Mouse (Mus musculus): ENCODE results near the gene Fam229a.
A peak's percentile ranks its signal among the peaks of the same experiment; 100 is the strongest.
"Not testable (repeated sequence)": the region's sequence is repeated elsewhere in the genome, so short reads cannot be mapped to it uniquely, and the experiment has no call there.

The Fam229a gene

DNA sequence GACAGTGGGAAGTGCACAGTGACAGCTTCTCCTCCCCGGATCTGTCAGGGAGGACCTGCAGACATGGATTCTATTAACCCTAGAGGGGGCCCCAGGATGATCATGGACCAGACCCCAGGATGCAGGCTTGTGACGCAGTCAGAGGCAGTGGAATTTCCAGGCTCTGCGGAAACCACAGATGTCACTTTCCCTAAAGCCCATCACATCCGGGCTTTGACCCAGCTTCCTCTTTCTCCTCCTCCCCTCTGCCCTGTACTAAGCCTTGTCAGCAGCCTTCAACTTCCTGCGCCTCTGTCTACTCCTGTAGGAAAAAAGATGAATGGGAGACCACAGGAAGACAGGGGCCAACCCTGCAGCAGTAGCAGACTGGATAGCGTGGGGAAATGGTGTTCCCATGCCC is 5.6 kb downstream of the Fam229a start:
- no peak for DNase-seq

DNA sequence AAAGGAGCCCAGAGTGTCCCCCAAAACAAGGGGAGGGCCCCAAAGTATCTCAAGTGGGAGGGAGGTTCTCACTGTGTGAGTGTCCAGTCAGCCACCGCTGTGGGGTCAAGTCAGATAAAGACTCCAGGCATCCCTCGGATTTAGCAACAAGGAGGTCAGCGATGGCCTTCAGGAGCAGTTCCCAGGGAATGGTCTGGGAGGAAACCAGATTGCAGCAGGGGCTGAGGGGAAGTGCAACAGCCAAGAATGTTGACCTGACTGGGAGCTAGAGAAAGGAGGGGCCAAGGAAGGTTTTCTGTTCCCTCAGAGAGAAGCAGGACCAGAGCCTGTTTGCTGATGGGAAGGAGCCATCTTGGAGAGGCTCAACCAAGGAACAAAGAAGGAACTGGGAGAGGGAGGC is 8.0 kb downstream of the Fam229a start:
- DNase-seq, result no peak

DNA sequence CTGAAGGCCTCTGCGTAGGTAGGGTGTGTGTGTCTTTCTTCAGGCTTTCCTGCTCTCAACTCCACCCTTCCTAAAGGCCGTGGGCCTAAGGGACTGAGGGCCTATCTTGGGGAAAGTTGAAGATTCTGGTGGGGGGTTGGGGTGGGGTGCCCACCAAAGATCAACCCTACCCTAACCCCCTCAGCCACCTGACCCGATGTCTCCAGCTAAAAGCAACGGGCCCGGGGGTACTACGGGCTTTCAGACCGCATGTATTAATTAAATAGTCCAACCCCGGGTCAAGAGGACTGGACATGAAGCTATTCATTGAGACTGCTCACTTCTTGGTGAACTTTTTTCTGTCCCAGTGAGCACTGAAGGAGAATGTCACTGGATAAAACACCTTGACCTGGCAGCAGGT is 9.0 kb downstream of the Fam229a start:
- no peak for DNase-seq

DNA sequence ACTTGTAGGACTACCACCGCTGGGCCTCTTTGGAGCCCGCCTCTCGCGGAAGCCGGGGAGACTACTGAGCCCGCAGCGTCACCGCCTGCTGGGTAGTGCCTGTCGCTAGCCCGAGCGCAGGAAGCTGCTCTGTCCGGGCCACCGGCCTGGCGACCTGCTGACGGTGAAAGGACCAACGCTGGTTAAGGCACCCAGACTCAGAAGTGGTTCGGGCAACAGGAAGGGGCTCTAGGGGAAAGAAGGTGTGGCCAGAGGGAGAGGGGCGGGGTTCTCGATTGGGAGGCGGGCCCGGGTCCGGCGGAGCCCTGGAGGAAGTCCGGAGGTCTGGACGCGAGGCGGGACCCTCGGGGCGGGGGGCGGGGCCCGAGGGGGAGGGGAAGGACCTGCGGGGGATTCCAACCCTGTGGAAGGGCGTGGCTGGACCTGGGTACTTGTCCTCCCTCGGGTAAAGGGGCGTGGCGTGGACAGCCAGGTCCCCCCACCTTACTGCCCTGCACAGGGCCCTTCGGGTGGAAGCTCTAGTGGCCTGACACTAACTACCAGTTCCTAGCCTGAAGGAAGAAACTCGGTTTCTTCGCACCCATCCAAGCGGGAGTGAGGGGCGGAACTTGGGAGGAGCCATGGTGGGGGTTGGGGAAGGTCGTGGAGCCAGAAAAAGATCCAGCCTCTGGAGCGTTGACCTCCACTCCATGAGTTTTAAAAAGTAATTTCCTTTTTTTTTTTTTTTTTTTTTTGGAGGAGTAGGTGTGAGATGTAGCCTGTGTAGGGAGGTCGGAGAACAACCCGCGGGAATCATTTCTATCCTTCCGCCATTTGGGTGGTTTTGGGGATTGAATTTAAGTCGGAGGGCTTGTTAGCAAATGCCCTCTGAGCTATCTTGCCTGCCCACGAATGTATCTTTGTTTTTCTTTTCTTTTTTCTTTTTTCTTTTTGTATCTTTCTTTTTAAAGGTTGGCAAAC is 9.9 kb downstream of the Fam229a start:
- peak; percentile 40 for DNase-seq

DNA sequence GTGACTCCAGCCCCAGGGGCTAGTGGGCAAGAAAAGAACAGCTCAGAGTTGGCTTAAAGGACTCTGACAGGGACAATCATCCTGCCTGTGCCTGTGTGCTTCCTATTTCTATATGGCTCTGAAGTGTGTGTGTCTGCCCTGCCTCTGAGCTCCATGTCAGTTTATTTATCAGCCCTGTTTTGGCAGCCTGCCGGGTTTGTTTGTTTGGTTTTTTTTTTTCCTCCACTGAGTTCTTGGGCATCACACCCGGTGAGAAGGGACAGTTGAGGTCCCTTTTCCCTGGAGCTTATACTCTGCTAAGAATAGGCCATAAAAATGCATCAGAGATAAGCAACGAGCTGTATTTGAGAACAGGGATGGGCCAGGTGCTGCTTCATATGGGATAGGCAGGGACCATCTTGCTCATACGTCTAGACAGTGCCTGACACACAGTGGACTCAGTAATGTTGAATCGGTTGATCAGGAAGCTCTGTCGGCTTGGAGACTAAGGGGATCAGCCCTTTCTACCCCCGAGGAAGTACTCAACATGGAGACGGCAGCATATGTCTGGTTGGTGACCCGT is 11.4 kb downstream of the Fam229a start:
- DNase-seq, result no peak

DNA sequence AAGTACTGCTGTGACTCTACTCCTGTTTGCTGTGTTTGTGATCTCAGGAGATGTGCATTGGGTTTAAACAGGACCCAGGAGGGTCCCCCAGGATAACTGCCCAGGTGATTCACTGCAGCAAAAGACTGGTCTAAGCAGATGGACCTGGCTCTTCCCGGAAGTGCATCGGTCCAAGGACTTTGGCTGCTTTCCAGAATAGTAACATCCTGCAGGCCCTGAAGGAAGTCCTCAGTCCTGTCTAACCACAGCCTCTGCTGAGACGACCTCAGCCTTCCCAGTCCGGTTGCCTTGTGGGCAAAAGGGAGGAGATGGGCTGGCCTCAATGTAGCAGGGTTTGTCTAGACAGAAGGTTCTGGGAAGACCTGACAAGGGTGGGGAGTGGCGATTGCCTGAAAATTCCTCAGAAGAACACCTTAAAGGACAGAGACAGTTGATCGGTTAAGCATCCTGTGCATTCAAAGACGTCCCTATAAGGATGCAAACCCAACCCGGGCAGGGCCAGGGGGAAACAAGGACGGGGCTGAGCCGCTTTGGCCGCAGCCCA is 12.0 kb downstream of the Fam229a start:
- no peak for DNase-seq

DNA sequence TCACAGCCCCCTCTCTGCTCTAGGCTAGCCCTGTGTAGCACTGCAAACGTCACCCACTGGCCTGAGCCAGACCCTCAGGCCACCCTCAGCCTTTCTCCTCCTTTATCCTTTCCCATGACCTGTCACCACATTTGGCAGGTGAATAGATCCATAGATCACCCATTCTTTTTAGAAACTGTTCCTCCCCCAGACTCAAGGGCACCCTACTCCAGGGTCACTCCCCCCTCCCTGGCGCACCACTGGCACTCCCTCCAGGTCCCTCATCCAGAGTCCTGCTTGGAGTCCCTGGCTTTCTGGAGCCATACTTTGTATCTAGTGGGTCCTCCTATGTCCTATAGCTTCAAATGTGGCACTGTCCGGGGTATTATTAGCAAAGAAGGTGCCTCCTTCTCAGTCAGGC is 14.5 kb downstream of the Fam229a start:
- DNase-seq, result no peak

DNA sequence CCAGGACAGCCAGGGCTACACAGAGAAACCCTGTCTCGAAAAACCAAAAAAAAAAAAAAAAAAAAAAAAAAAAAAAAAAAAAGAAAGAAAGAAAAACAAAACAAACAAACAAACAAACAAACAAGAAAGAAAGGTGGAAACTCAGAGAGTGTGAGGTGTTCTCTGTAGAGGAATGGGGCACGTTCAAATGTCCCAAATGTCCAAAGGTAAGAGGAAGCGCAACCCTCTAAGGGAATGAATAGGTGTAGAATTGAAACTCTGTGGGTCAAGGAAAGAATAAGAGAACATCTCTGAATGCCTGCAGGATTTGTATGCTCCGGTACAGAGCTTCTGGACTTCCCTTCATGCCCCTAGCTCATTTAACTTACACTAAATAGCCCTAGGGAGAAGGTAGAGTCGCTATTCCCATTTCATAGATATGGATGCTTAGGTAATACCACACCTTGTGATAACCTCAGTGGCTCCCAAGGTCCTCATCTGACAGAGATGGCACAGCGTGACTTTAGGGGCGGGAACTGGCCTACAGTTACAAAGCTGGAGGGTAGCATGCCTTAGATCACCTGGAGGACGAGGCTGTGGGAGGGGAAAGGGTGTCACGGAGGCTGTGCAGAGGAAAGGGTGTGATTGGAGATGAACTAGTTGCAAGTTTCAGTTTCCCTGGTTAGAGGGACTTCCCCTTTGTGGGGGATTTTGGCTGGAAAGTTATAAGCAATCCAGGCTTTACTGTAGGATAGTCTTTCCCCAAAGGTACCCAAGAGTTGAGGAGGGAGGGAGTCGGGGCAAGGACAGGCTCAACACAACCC is 16.6 kb downstream of the Fam229a start:
- DNase-seq, result no peak

DNA sequence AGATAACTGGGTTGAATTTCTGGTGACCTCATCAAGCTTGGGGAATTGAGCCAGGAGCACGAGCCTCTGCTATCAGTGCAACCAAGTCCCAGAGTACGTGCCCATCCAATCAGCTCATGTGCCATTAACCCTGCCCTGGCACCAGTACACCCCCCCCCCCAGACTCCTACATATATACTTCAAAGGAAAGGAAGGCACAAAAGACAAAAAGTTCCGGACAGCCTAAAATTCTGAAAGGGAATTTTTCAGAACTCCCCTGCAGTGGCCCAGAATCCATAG is 17.2 kb downstream of the Fam229a start:
- no peak for DNase-seq

DNA sequence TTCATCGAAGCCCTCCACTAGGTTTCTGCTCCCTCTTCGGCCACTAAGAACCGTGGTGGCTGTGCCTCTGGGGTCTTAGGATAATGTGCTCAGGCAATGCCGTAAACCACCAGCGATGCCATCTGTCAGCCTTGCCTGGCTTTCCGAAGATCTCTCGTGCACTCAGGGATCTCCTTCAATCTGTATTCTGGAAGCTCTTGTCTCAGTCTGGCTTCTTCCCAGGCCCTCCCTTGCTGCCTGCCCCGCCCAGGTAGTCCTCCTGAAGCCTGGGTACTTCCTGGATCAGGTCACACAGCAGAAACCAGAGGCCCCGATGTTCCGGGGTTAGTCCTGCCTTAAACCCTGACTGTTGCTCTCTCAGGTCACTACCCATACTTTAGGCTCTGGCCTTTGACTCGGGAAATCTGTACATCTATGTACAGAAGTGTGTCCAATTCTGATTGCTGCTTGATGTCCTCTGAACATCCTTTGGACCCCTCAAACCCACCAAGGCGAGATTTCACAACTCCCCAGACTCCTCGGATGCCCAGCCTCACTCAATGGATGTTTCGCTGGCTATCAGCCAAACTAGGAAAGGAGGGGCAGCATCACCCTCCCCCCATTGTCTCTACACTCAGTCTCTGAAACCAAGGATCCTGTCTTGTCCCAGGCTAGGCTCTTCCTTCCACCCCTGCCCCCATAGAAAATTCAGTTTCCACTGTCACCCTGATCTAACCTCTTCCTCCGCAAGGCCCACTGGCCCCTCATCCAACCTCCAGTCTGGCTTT is 18.0 kb downstream of the Fam229a start:
- no peak for DNase-seq

DNA sequence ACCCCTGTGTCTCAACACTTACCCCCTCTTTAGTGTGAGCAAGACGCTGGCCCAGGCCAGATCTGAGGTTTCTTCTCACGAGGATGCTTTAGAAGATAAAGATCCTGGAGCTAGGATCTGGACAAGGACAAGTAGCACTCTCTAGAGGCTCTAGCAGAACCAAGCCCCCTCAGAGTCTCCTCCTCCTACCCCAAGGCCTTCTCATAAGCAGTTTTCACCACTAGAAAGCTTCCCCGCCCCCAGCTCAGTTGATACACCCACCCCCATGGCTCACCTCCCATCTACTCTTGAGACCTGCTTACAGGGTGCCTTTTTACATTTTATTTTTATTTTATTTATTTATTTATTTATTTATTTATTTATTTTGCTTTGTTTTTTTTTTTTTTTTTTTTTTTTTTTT is 18.7 kb downstream of the Fam229a start:
- no peak for DNase-seq

DNA sequence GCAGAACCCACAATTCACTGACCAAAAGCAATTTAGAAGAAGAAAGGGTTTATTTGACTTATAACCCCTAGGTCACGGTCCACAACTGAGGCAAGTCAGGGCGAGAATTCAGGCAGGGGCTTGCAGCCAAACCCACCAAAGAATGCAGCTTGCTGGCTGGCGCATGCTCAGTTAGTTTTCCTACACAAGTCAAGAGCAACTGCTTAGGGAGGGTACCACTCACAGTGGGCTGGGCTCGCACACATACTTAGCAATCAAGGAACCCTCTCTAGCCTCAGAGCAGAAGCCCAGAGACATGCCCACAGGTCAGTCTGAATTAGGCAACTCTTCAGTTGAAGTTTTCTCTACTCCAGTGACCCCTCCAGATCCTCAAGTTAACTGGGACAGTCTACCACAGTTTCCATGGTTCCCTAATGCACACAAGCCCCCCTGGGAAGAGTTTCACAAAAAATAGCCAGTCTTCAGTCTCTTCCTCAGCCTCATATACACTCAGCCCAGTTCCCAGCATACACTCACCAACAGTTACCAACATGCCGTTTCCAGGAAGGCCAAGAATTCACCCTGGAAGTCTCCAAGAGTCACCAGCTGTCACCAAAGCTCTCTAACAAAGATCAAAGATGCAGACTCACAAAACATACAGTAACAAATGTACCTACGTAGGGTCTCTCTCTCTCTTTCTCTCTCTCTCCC is 19.9 kb downstream of the Fam229a start:
- DNase-seq, result no peak

DNA sequence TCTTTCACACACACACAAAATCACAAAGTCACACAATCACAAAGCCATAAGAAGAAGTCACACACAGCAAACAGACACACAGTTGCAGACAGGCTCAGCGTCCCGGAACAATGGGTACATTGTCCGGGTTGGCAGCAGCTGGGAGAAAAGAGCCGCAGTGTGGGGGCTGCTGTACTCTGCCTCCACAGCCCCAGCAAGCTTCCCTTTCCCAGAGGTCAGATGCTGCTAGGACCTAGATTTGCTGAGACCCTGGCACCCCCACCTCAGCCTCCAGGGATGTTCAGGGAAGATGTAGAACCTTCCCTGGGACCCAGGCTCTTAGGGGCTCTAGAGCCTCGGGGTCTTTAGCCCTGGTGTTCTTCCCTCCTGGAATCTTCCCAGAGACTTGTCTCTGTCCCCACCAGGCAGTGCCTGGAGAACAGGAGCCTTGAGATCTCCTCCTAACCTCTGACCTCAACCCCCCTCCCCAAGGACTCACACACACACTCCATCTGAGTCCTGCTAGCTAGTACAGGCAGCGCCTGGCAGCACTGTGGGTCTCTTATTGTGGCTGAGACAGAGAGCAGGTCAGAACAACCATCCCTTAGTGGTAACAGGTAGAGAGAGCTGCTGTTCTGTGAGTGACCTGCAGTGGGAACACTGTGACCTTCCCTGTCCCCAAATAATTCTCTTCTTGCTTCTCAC is 20.6 kb downstream of the Fam229a start:
- no peak for DNase-seq

DNA sequence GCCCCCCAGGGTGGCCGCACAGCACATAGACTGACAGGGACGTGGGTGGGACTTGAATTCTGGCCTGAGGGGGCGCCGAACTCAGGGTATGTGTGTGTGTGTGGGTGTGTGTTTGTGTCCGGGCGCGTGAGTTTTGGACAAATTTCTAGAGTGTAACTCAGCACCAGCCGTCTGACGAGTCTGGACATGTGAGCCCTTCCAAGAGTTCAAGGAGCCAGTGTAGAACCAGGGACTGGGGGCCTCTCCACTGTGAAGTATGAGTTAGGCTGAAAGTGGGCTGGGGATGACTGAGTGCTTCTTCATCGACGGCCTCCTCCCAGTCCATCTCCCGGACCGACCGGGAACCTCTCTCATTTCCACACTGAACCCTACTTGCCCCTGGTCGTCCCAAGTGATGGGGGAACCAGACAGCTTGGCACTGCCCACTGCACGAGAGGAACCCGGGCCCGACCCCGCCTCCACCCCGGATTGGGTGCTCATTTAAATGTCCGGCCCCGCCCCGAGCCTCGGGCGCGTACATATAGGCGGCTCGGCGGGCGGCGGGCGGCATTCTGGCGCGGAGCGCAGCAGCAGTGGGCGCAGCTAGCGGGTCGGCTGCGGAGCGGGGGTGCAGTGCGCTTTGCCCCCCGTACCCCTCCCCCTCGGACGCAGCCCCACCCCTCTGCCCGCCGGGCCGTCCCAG is 22.2 kb downstream of the Fam229a start, which contains the start of gene Marcksl1:
Gene Marcksl1 (plus strand): TSS at position 496 of the 682 bp plus-strand sequence.
- DNase-seq, result no peak

DNA sequence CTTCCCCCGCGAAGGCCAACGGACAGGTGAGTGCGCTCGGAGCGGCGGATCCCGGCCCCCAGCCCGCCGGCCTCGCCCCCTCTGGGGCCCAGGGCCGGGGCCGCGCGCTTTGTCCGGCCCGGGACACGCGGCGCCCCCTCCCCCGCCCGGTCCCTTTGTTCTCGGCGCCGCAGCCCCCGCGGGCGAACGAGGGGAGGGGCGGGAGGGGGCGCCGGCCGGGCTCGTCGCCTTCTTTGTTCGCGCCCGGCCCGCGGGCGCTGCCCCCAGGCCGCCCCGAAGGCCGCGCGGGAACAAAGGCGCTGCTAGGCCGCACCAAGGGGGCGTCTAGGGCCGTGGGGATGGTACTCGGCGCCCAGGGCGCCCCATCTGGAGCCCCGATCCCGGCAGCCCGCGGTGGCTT is 22.9 kb downstream of the Fam229a start:
- DNase-seq, result no peak

DNA sequence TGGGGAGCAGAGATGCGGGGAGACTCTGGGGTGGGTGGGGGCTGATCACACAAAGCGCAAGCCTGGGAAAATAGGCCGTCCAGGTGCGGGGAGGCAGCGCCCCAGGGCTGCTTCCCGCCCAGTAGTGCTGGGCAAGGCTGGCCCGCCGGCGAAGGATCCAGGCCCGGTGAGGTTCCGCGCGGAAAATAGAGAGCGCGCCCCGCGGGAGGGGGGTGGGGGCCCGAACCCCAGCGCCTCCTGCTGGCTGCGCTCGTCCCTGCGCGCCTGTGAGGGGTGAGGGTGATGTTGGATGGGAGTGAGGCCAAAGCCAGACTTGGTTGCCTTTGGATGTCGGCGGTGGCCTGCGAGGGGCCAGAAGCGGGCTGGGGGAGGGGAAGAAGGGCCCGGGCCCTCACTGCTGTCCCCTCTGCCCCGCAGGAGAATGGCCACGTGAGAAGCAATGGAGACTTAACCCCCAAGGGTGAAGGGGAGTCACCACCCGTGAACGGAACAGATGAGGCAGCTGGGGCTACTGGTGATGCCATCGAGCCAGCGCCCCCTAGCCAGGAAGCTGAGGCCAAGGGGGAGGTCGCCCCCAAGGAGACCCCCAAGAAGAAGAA is 23.4 kb downstream of the Fam229a start:
- no peak for DNase-seq

DNA sequence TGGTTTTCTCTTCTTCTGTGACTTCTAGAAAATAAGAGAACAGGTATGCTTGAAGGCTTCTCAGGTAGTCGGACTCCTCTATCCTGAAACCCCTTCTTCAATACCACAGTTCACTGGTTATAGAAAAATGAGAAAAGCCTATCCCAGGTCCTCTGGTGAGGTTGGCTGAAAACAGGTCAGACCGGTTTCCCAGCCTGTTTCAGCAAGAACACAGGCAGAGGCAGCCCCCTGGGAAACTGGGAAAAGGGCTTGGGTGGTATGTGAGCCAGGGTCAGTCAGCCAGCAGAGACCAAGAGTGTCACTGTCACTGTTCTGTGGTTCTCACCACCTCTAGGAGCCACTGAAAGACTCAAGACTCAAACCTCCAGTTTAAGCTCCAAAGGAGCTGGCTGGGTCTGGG is 25.9 kb downstream of the Fam229a start:
- no peak for DNase-seq

DNA sequence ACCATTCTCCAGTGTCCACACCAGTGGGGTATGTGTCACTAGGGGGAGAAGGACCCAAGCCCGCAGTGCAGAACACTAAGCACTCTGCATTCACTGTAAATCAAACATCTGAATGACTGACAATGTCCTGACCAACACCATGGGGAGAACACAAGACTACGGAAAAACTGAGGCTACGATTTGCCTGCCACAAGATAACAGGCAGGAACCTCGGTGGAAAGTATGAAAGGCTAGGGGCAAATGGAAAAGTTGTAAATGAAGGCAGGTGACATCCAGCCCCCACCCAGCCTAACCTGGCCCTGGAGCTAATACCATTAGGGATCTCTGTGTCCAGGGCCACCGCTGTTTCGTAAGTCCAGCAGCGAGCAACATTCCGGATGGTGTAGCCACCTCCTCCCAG is 27.5 kb downstream of the Fam229a start:
- no peak for DNase-seq

DNA sequence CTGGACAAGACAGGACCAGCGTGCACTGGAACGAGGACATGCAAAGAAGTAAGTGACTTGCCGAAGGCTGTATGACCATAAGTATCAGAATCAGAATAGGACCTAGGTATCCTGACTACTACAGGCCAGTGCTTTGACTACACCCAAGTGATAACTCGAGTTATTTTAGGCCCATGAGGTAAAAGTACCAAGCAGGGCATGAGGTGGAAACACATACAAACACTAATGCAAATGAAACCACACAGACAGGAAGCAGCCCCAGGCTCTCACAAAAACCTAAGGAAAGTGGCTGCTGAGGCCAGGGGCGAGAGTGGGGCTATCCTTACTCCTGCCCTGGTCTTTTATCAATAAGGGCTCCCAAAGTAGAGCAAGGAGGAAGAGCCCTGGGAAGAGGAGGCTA is 34.3 kb downstream of the Fam229a start:
- DNase-seq, result no peak

DNA sequence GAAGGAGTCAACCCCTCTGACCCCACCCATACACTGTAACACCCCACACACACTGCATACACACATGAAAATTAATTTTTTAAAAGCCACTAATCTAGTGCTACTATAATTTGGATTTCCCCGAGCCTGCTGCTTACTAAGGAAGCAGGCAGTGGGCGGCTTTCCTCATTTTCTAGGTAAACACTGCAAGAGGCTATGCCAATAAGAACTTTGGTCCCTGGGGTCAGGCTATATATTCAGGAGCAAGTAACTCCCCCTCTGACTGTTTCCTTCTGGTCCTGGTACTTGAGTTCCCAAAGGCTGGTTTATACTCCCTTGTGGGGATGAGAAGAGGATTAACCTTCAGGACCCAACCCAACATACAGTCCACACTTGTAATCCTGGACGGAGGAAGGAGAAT is 34.9 kb downstream of the Fam229a start:
- DNase-seq, result no peak

DNA sequence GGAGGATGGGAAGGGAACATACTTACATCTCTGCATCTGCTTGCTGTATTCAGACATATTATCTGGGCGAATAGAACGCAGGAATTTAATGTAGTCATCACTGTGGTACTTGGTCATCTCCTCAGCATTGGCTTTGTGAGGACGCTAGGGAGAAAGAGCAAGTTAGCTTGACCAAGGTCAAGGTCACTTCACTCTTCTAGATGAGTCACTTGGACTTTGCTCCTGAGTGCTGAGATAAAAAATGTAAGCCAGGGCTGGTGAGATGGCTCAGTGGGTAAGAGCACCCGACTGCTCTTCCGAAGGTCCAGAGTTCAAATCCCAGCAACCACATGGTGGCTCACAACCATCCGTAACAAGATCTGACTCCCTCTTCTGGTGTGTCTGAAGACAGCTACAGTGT is 37.9 kb downstream of the Fam229a start:
- DNase-seq, result not testable (repeated sequence)
